Mouse (Mus musculus): Measurements from ENCODE around the gene Ptf1a. TPM values are rescaled to one million over a fixed set of nuclear protein-coding genes. Genes with fewer than 3 reads are reported as not detected.

Gene Ptf1a
- 2.5 TPM in 1 of 2 replicates, not detected in the other for polyA plus RNA-seq (2012; rRNA removed)

GRCm38 (mm10) chr2:19444931-19445831, at the start of gene Ptf1a:
TSS of gene Ptf1a (plus strand) at chr2:19445663.

Other genes starting within 250 kb of the Ptf1a start
- 0.07 and 0.21 TPM in 2 replicates for gene Armc3, start 246.4 kb upstream of the Ptf1a start, polyA plus RNA-seq (2012; rRNA removed)
- gene Msrb2, start 74.2 kb upstream of the Ptf1a start, polyA plus RNA-seq (2012; rRNA removed) = 3.9 and 5.1 TPM in 2 replicates
- gene 4921504E06Rik, start 108.3 kb downstream of the Ptf1a start, polyA plus RNA-seq (2012; rRNA removed) = not detected in 2 replicates
- gene Otud1, start 212.1 kb downstream of the Ptf1a start, polyA plus RNA-seq (2012; rRNA removed) = 6.9 and 8.1 TPM in 2 replicates

Data from colon, adult 2 months (tissue).